Mouse (Mus musculus) ovary, postnatal 14 days (tissue): Measurements from ENCODE around the gene Hoga1.
A peak's percentile ranks its signal among the peaks of the same experiment; 100 is the strongest.

ENCODE experiments used
- DNase-seq: peaks from one replicate; pipeline ENCODE4 v3.0.0; 2022; ENCODE audit warnings: low spot score

The Hoga1 gene

GRCm38 (mm10) chr19:42045269-42046102 is at the start of gene Hoga1:
Gene Hoga1 (plus strand): TSS chr19:42045610.
- peak; percentile 56 for DNase-seq

- no peak for DNase-seq
Measured at GRCm38 (mm10) chr19:41997090-41997489, 48.3 kb upstream of the Hoga1 start.

GRCm38 (mm10) chr19:41998770-41999548 is 46.5 kb upstream of the Hoga1 start:
- no peak for DNase-seq

DNA sequence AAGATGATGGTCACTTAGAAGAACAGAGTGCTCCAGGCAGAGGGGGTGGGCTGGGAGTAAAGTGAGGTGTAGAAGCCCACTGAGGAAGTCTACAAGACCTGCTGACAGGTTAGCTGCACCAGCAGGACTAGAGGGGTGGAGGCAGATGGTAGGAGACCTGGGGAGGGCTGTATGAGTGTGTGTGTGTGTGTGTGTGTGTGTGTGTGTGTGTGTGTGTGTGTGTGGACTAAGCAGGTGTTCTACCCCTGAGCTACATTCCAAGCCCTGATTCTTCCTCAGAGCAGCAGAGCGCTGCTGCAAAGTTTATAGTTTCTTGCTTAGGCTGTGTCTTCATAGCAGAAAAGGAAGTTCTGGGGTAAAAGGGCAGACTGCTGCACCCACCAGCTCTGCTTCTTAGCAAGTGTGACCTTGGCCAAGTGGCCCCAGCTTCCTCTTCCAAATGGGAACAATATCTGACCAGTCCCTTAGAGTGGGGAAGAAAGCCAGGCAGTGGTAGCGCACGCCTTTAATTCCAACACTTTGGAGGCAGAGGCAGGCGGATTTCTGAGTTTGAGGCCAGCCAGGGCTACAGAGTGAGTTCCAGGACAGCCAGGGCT is 45.6 kb upstream of the Hoga1 start:
- DNase-seq, result no peak

DNA sequence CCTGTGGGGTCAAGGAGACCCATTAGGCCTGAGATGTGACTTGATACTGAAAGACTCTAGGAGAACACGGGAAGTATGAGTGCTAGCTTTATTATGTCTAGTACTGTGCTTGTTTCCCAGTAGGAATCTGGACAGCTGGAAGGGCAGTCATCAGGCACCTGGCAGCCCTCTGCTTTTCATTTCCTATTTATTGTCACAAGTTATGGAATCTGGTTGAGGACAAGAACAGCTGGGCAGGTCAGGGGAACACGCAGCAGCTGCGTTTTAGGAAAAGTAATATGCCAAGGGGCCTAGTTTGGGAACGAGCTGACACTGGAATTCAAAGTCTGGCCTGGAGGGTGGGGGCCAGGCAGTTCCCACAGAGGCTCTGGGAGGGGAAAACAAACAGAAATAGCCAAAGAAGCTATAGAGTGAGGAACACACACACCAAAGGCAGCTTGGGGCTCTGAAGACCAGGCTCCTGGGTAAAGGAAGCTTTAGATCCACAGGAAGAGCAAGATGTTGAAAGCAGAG is 44.9 kb upstream of the Hoga1 start:
- DNase-seq, result no peak

DNA sequence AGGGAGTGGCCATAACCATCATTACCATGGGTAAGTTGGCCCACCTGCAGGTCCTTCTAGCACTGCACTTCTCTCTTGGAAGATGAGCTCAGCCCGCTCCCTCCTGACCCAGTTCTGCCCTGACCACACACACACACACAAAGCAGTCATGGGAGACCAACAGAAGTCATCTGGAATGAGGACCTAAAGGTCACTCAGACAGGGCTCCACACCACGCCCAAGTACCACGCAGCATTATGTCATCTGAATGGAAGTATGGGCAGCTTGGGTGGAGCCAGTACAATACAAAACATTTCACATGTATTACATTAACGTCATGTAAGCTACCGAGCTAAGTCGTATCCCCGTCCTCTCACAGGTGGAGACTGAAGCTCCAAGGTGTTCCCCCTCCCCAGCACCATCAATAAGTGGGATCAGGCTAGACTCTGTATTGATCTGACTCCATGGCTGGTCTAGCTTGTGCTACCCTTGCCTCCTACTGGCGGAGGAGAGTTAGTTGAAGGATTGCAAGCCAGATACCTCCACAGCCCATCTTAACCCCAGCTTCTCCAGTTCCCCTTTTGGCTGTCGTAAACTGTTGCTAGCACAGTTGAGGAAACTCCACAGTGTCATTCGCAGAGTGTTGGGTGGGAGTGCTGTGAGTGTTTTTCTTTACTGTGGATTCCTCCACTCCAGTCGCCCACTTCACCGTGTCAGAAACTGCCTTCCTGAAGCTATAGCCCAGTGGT is 44.0 kb upstream of the Hoga1 start:
- DNase-seq, result no peak

- no peak for DNase-seq
Measured at GRCm38 (mm10) chr19:42004258-42004657, 41.2 kb upstream of the Hoga1 start.

DNA sequence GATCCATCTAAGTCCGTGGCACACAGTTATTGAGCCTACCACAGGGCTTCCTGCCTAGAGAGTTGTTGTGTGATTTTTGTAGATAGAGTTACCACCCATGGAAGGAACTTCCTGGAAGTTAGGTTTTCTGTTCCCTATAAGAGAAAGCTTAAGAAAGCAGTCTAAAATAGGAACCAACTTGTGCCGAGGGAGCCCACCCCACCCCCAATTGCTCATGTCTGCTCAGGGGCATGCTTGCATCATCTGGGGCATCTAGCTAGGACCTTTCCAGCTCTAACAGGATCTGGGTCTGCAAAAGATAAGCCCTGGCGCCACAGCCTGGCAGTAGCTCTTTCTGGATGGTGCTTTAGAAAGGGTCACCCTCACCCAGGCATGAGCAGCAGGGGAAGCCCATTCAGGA is 39.8 kb upstream of the Hoga1 start:
- DNase-seq, result no peak

GRCm38 (mm10) chr19:42006568-42006967 is 38.8 kb upstream of the Hoga1 start:
- DNase-seq, result no peak

- no peak for DNase-seq
Measured at GRCm38 (mm10) chr19:42008586-42008985, 36.8 kb upstream of the Hoga1 start.

GRCm38 (mm10) chr19:42009067-42009466 is 36.3 kb upstream of the Hoga1 start:
- no peak for DNase-seq

GRCm38 (mm10) chr19:42010436-42010835 is 35.0 kb upstream of the Hoga1 start:
- no peak for DNase-seq

- no peak for DNase-seq
Measured at GRCm38 (mm10) chr19:42011123-42011522, 34.3 kb upstream of the Hoga1 start.

- no peak for DNase-seq
Measured at GRCm38 (mm10) chr19:42014231-42014825, 31.1 kb upstream of the Hoga1 start.

- no peak for DNase-seq
Measured at GRCm38 (mm10) chr19:42015001-42015400, 30.4 kb upstream of the Hoga1 start.

GRCm38 (mm10) chr19:42016251-42016650 is 29.2 kb upstream of the Hoga1 start:
- no peak for DNase-seq

GRCm38 (mm10) chr19:42016840-42017239 is 28.6 kb upstream of the Hoga1 start:
- DNase-seq, result no peak

- DNase-seq, result peak; percentile 27
Measured at GRCm38 (mm10) chr19:42017399-42018247, 27.8 kb upstream of the Hoga1 start.

DNA sequence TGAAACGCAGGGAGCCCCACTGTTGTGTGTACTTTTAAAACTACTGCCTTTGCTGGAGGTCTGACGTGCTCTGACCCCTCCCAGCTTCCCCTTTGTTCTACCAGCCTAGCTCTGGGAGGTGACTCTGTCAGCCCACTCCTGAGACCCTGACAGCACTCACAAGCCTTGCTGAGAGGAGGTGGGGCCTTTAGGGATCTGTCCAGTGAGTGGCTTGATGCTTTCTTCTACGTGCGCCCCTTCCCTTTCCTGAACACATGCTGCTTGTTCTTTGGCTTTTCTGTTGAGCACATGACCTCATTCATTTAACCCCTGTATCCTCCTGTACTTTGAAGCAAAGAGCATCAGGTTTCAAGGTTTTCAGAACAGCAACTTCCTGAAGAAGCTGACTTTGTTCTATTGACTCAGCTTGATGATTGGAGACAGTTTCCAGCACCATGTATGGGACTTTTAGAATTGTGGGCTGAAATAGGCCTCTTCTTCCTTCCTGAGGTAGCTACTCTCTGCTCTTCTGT is 26.3 kb upstream of the Hoga1 start:
- DNase-seq, result no peak
